Mouse (Mus musculus) stomach, postnatal 0 days (tissue): ENCODE data around the gene Slc2a3. TPM values are rescaled to one million over a fixed set of nuclear protein-coding genes. Genes with fewer than 3 reads are reported as not detected.

ENCODE experiments used
- ATAC-seq: fragments of 200-750 bp; cut with Nextera tagmentation; 2 replicates; pipeline ENCODE4 v1.8.0; 2017; ENCODE audit not compliant: low FRiP score, low TSS enrichment
- DNase-seq: peaks from one replicate; pipeline ENCODE4 v3.0.0-alpha.2; 2016; ENCODE audit warnings: low spot score
- H3K27ac ChIP-seq: fragments of 300-500 bp; sonication (generic); replicated peaks from 2 replicates; pipeline ENCODE4 v1.5.1; 2014; ENCODE audit warnings: mild to moderate bottlenecking, control low read depth
- H3K27me3 ChIP-seq: fragments of 300-500 bp; sonication (generic); 2 replicates; pipeline ENCODE4 v1.6.1; 2014; ENCODE audit warnings: low read length; ENCODE audit not compliant: control insufficient read depth, insufficient read depth
- H3K36me3 ChIP-seq: fragments of 300-500 bp; sonication (generic); 2 replicates; pipeline ENCODE4 v1.6.1; 2014; ENCODE audit warnings: low read length, mixed read lengths; ENCODE audit not compliant: control insufficient read depth, insufficient read depth
- H3K4me1 ChIP-seq: fragments of 300-500 bp; sonication (generic); replicated peaks from 2 replicates; pipeline ENCODE4 v1.6.1; 2014; ENCODE audit warnings: antibody characterized with exemption; ENCODE audit not compliant: control insufficient read depth, insufficient read depth
- H3K4me2 ChIP-seq: fragments of 300-500 bp; sonication (generic); replicated peaks from 2 replicates; pipeline ENCODE4 v1.6.1; 2014; ENCODE audit warnings: low read depth, mild to moderate bottlenecking, control low read depth, moderate library complexity
- H3K4me3 ChIP-seq: fragments of 300-500 bp; sonication (generic); 2 replicates; pipeline ENCODE4 v1.5.1; 2014; ENCODE audit warnings: low read depth, low read length, control low read depth
- H3K9ac ChIP-seq: fragments of 300-500 bp; sonication (generic); 2 replicates; pipeline ENCODE4 v1.6.1; 2014; ENCODE audit warnings: mild to moderate bottlenecking, low read length, control low read depth, mixed read lengths
- H3K9me3 ChIP-seq: fragments of 300-500 bp; sonication (generic); 2 replicates; pipeline ENCODE4 v1.6.1; 2016; ENCODE audit warnings: low read length; ENCODE audit not compliant: control insufficient read depth
- CTCF ChIP-seq: IDR thresholded peaks from 2 replicates; pipeline ENCODE4 v1.5.1; 2016; ENCODE audit warnings: antibody characterized with exemption, low read depth, mild to moderate bottlenecking, moderate library complexity
- EP300 ChIP-seq: optimal IDR thresholded peaks from 2 replicates; pipeline ENCODE3; 2016; ENCODE audit warnings: antibody characterized with exemption
- WGBS: fragments of 180-500 bp; shearing (Covaris S2); extraction: QIAGEN DNeasy Blood & Tissue Kit; methylation state at CpG from one replicate; pipeline ENCODE4 v1.1.7; 2014; 5-methylcytosine and 5-hydroxymethylcytosine counted together
- polyA plus RNA-seq: library from polyadenylated mRNA; unstranded; fragments of >200 nt; fragmentation: Nextera tagmentation; extraction: Ambion mirVana; gene quantifications from 2 replicates; pipeline ENCODE4 v1.2.1, GENCODE M21; 2015

The Slc2a3 gene
- polyA plus RNA-seq, 1 experiment from 2014 or later = 3.3 TPM

DNA sequence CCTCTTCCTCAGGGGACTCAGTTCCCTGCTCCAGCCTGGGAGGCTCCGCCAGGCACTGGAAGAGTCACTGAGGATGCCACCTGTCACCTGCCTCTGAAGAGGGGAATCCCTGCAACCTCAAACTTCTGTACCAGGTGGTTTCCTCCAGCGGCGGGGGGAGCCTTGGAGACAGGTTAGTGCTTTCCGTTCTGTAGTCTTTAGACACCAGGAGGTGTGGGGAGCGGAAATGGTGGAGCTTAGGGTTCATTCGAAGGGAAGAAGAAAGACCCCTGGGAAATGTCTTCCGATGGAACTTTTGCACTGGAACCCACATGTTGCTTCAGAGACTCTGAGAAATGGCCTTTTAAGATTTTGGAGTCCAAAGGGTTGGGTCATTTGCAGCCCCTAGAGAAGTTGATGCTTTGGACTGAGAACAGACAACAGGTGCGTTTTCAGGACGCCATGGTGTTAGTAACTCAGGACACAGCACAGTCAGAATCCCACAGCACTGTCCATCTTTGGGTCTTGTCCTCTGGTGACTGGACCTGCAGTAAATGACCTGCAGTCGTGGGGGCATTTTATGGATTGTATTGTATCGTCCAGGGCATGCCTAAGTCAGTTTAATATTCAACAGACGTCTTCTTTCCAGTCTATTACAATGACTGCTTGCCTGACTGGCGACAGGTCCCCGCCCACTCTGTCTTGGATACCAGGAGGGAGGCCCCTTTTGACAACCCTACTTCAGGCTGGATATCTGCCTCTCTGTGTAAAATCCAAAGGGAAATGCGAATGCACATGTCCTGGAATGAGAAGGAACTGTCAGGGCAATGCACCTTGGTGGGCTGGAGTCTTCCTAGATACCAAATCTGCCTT lies 19.6 kb upstream of the Slc2a3 start:
- ATAC-seq (no peak), DNase-seq (no peak)
- H3K4me2 ChIP-seq = peak overlapping the region; percentile 88
- WGBS = 28% methylated on average over 15 of the region's 15 CpGs
- H3K27me3 ChIP-seq = no peaks in the 10 kb centered on the region
- peaks cover 15% of the 10 kb centered on the region for H3K4me1 ChIP-seq
- H3K36me3 ChIP-seq = 0 out of 2 replicates have a peak, but pooled peaks cover 2% of the 10 kb centered on the region
- H3K9me3 ChIP-seq = no peaks in the 10 kb centered on the region
- H3K27ac ChIP-seq = 0 out of 2 replicates have a peak overlapping the region, but pooled peaks have one; percentile 18
- peak overlapping the region; percentile 95 for H3K4me3 ChIP-seq
- H3K9ac ChIP-seq = peak overlapping the region; percentile 99
- no peak for TF ChIP-seq EP300
- TF ChIP-seq CTCF = no peak

DNA sequence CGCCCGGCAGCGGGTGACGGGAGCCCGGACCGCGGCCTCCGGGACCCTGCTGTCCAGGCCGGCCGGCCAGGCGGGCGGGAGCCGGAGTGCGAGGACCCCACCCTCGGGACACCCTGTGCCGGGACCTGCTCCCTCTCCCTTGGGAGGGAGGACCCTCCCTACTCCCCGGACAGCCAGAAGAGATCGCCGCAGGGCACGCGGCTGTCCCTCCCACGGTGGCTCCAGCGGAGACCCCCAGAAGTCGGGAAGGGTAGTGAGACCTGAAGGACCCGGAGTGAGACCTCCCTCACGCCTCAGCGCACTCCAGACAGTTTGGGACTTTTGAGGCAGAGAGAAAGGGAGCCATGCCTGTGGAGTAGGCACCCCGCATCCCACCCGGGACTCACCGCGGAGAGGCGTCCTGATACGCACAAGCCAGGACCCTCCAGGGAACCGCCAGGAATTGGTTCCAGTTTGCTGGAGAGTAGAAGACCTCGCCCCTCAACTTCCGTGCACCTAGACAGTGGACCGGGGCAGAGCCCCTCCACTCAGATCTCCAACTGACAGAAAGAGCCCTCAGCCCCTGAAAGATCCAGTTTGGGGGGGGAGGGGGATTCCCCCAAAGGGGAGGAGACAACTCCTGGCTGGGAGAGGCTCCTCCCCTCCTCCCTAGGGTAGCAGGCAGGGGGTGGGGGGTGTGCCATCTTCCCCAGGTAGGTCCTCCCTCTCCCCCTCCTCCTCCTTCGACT lies 18.8 kb upstream of the Slc2a3 start:
- Histone ChIP-seq H3K9ac (peak overlapping the region; percentile 99), H3K36me3 (0 out of 2 replicates have a peak, but pooled peaks cover 2% of the 10 kb centered on the region), H3K4me2 (peak overlapping the region; percentile 88), H3K9me3 (no peaks in the 10 kb centered on the region), H3K4me1 (peaks cover 10% of the 10 kb centered on the region; the same call in 1 of the 2 replicates), H3K27me3 (no peaks in the 10 kb centered on the region), H3K27ac (peak overlapping the region; percentile 94), H3K4me3 (peak overlapping the region; percentile 95)
- ATAC-seq (peak; percentile 49), DNase-seq (peak; percentile 51)
- TF ChIP-seq EP300 = no peak
- TF ChIP-seq CTCF = no peak
- WGBS = under 1% methylated on average over 30 of the region's 38 CpGs

DNA sequence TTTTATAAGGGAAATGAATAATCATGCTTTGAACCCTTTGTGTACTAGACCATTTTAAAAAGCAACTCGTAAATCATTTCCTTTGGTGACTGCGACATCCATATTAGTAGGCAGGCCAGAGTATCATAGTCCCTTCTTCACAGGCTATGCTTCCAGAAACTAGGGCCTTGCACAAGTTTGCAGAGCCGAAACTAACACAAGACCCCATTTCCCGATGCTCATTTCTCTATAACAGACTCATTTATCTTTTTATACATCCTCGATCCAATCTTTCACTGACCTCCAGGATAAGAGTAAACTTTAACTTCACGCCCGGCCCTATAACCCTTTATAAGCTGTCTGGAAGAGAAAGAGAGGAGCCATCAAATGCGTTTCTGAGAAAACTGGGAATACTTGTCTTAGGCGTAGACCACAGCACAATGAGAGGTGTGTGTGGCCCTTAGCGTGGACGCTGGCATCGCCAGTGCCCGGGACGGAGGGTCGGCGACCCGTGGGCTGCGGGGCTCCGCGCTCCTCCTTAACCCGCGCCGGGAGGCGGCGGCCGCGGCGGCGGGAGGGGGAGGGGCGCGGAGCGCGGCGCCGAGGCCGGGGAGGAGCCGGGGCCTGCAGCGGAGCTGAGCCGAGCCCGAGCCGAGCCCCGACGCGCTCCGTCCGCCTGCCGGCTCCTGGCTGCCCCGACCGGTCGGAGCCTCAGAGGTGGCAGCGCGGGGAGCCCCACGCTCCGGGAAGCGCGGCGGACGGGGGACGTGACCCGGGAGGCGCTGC lies 18.0 kb upstream of the Slc2a3 start, which contains the start of gene Foxj2:
Gene Foxj2 (plus strand): TSS at position 609 of the 765 bp plus-strand sequence.
- Histone ChIP-seq H3K9me3 (no peaks in the 10 kb centered on the region), H3K9ac (peak within 1 kb of the TSS; percentile 99), H3K27me3 (no peaks in the 10 kb centered on the region), H3K4me3 (peak within 1 kb of the TSS; percentile 95), H3K4me2 (peak within 1 kb of the TSS; percentile 88), H3K27ac (peak within 1 kb of the TSS; percentile 94), H3K4me1 (peaks cover 10% of the 10 kb centered on the region; the same call in 1 of the 2 replicates), H3K36me3 (0 out of 2 replicates have a peak, but pooled peaks cover 2% of the 10 kb centered on the region)
- 2% methylated on average over 27 of the region's 61 CpGs for WGBS
- TF ChIP-seq EP300 = no peak
- no peak for TF ChIP-seq CTCF
- ATAC-seq = peak; percentile 91
- peak; percentile 80 for DNase-seq

DNA sequence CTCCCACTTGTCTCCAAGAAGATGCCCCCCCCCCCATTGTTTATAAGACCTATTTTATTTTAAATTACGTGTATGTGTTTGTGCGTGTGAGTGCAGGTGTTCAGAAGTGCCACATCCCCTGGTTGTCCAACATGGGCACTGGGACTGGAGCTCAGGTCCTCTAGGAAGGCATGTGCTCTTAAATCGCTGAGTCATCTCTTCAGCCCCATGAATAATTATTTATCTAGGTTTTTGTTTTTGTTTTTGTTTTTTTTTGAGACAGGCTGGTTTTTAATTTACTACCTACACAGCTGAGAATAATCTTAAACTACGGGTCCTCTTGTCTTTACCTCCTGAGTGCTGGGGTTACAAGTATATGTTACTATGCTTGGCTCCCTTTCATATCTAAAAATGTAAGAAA lies 12.2 kb upstream of the Slc2a3 start:
- no peak overlapping the region for H3K9ac ChIP-seq
- H3K4me3 ChIP-seq = no peak overlapping the region
- no peaks in the 10 kb centered on the region for H3K36me3 ChIP-seq
- H3K27ac ChIP-seq = no peak overlapping the region
- DNase-seq (no peak), ATAC-seq (no peak)
- no peaks in the 10 kb centered on the region for H3K9me3 ChIP-seq
- 88% methylated on average over 4 of the region's 4 CpGs for WGBS
- no peaks in the 10 kb centered on the region; the same call in 1 of the 2 replicates for H3K4me1 ChIP-seq
- no peaks in the 10 kb centered on the region for H3K27me3 ChIP-seq
- no peak overlapping the region for H3K4me2 ChIP-seq
- TF ChIP-seq EP300 = no peak
- TF ChIP-seq CTCF = no peak

DNA sequence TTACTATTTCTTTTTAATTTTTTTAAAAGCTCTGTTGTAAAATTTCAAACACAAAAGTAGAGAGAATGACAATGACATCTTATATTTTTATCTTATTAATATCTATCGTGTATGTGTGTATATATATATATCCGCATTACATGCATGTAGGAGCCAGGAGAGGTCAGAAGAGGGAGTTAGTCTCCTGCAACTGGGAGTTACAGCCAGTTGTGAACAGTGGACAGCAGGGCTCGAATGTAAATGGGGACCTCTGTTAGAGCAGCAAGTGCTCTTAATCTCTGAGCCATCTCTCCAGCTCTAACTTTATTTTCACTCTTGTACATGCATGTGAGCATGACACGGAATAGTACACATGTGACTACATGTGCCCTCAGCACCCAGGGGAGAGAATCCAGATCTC lies 11.3 kb upstream of the Slc2a3 start:
- no peak overlapping the region for H3K4me3 ChIP-seq
- DNase-seq (no peak), ATAC-seq (no peak)
- H3K9ac ChIP-seq = no peak overlapping the region
- whole genome bisulfite sequencing = 89% methylated on average over 4 of the region's 4 CpGs
- no peaks in the 10 kb centered on the region for H3K27me3 ChIP-seq
- no peaks in the 10 kb centered on the region for H3K36me3 ChIP-seq
- no peak overlapping the region for H3K4me2 ChIP-seq
- no peaks in the 10 kb centered on the region; the same call in 1 of the 2 replicates for H3K4me1 ChIP-seq
- no peak for TF ChIP-seq EP300
- no peak; the same call in 1 of the 2 replicates for TF ChIP-seq CTCF
- no peak overlapping the region for H3K27ac ChIP-seq
- no peaks in the 10 kb centered on the region for H3K9me3 ChIP-seq
